Mouse (Mus musculus) ES-E14 (cell line): ENCODE results near the gene Mc1r. TPM values are rescaled to one million over a fixed set of nuclear protein-coding genes. Genes with fewer than 3 reads are reported as not detected.

ENCODE experiments used
- DNase-seq: peaks from one replicate; pipeline ENCODE4 v3.0.0-alpha.2; 2013; ENCODE audit warnings: low read depth, low spot score
- H3K27ac ChIP-seq: 2 replicates; pipeline ENCODE4 v1.5.1; 2012; ENCODE audit warnings: low read depth, mild to moderate bottlenecking, low read length, moderate library complexity, mixed read lengths; ENCODE audit not compliant: poor library complexity, insufficient read depth, severe bottlenecking
- H3K36me3 ChIP-seq: 2 replicates; pipeline ENCODE4 v1.6.1; 2012; ENCODE audit warnings: mild to moderate bottlenecking, low read length, moderate library complexity, mixed read lengths; ENCODE audit not compliant: control insufficient read depth, poor library complexity, insufficient read depth, severe bottlenecking
- H3K4me1 ChIP-seq, 2 experiments: fragments of 150-350 bp in 1 of 2; sonication (generic) in 1 of 2; 2 replicates each; pipeline ENCODE4 v1.6.1; 2012; ENCODE audit warnings: low read length in 2 of 2, mild to moderate bottlenecking in 1 of 2, mixed read lengths in 1 of 2; ENCODE audit not compliant: control insufficient read depth in 2 of 2, insufficient read depth in 2 of 2, poor library complexity in 1 of 2
- H3K4me3 ChIP-seq, 2 experiments: fragments of 150-350 bp in 1 of 2; sonication (generic) in 1 of 2; 2 replicates each; pipeline ENCODE4 v1.5.1; 2012; ENCODE audit warnings: low read length in 2 of 2, low read depth in 1 of 2, mild to moderate bottlenecking in 1 of 2, mixed read lengths in 1 of 2; ENCODE audit not compliant: insufficient read depth in 1 of 2, poor library complexity in 1 of 2, severe bottlenecking in 1 of 2
- H3K9ac ChIP-seq: 2 replicates; pipeline ENCODE4 v1.6.1; 2012; ENCODE audit warnings: low read depth, mild to moderate bottlenecking, low read length, mixed read lengths; ENCODE audit not compliant: poor library complexity, insufficient read depth, severe bottlenecking
- H3K9me3 ChIP-seq: fragments of 150-350 bp; sonication (generic); 2 replicates; pipeline ENCODE4 v1.6.1; 2012; ENCODE audit warnings: low read depth, mild to moderate bottlenecking, low read length; ENCODE audit not compliant: control insufficient read depth, insufficient read depth
- CHD2 ChIP-seq: IDR thresholded peaks from 2 replicates; pipeline ENCODE4 v1.6.1; 2014; ENCODE audit warnings: mild to moderate bottlenecking, low read depth, low read length, inconsistent platforms
- HCFC1 ChIP-seq: IDR thresholded peaks from 2 replicates; pipeline ENCODE4 v1.6.1; 2012; ENCODE audit warnings: low read length, inconsistent platforms, borderline replicate concordance; ENCODE audit not compliant: insufficient read depth
- MAFK ChIP-seq: IDR thresholded peaks from 2 replicates; pipeline ENCODE4 v1.6.1; 2014; ENCODE audit warnings: mild to moderate bottlenecking, low read depth, low read length, inconsistent platforms; ENCODE audit not compliant: insufficient read depth
- ZC3H11A ChIP-seq: IDR thresholded peaks from 2 replicates; pipeline ENCODE4 v1.6.1; 2012; ENCODE audit warnings: low read depth, mild to moderate bottlenecking, inconsistent platforms, low read length, borderline replicate concordance
- ZNF384 ChIP-seq: IDR thresholded peaks from 2 replicates; pipeline ENCODE4 v1.6.1; 2012; ENCODE audit warnings: low read depth, low read length, inconsistent platforms
- in situ Hi-C, 2 experiments: fragments of 600-800 bp; cut with MboI; formaldehyde crosslinking; loops; one replicate each; pipeline ENCODE4 v1.15.1; 2025; ENCODE audit warnings: low sequenced_read_pairs in 2 of 2, inconsistent platforms in 1 of 2; ENCODE audit not compliant: unreplicated experiment in 2 of 2
- total RNA-seq: library from RNA; depleted of rRNA; stranded (reverse); fragments of 300-350 nt; gene quantifications from 2 replicates; pipeline ENCODE4 v1.2.3, GENCODE M21; 2012; rRNA removed

Gene Mc1r
- 0.27 and 0.42 TPM in 2 replicates for total RNA-seq

DNA sequence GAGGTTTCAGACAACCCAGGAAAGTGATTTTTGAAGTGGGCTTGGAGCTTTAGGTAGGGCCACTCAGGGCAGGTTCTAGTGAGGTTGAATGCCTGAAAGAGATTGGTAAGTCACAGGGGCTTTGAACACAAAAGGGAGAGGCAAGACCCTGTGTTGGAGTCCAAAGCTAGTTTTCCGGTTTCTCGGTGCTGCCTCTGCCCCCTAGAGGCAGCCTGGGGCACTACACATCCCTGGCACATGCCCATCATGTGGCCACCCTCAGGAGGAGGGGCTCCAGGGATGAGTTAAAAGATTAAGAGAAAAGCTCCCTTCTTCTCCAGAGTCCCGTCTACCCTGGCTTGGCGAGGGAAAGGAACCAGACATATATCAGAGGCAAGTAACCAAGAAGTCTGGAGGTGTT, at the start of gene Mc1r:
Gene Mc1r, plus strand, starts transcription at position 322 of the 400 bp plus-strand sequence.
- H3K9me3 ChIP-seq, result no peaks in the 10 kb centered on the region
- no peak within 1 kb of the TSS for H3K9ac ChIP-seq
- TF ChIP-seq ZNF384 (no peak), MAFK (no peak), CHD2 (no peak), HCFC1 (no peak), ZC3H11A (no peak)
- H3K4me1 ChIP-seq, result peaks cover 2 to 6% of the 10 kb centered on the region in 2 experiments; a peak in 2 of 4 replicates
- no peak within 1 kb of the TSS for H3K27ac ChIP-seq
- peaks cover 2% of the 10 kb centered on the region; the same call in 1 of the 2 replicates for H3K36me3 ChIP-seq
- H3K4me3 ChIP-seq, result no peak within 1 kb of the TSS
- in situ Hi-C loops, result no loop called here
- peak; percentile 66 for DNase-seq

GRCm38 (mm10) chr8:123361082-123361739, 45.7 kb upstream of the Mc1r start:
- no peak for TF ChIP-seq HCFC1
- TF ChIP-seq MAFK, result no peak
- no peak for TF ChIP-seq CHD2
- peak; percentile 44; the same call in 1 of the 2 replicates for TF ChIP-seq ZC3H11A
- no peak for TF ChIP-seq ZNF384
- Histone ChIP-seq H3K27ac (no peak overlapping the region), H3K9me3 (no peaks in the 10 kb centered on the region), H3K36me3 (peaks cover 20% of the 10 kb centered on the region; the same call in 1 of the 2 replicates), H3K9ac (no peak overlapping the region), H3K4me1 (no peaks in the 10 kb centered on the region; a peak in 1 of 4 replicates), H3K4me3 (no peak overlapping the region)
- DNase-seq, result no peak
- in situ Hi-C loops, result no loop called here

- peak within 1 kb of the TSS; percentile 84 for H3K27ac ChIP-seq
- peak; percentile 94 for DNase-seq
- in situ Hi-C loops, result no loop called here
Observed at GRCm38 (mm10) chr8:123373403-123374238, 33.3 kb upstream of the Mc1r start, which contains the start of gene Tcf25. Gene Tcf25, plus strand, starts transcription at chr8:123373753.

GRCm38 (mm10) chr8:123374239-123374578, 32.7 kb upstream of the Mc1r start:
- Histone ChIP-seq H3K9me3 (no peaks in the 10 kb centered on the region), H3K36me3 (peaks cover 4% of the 10 kb centered on the region; the same call in 1 of the 2 replicates), H3K9ac (peak overlapping the region; percentile 88), H3K4me1 (peaks cover 3 to 27% of the 10 kb centered on the region in 2 experiments; a peak in 2 of 4 replicates), H3K4me3 (peak overlapping the region; percentile 72 to 86), H3K27ac (peak overlapping the region; percentile 84)
- TF ChIP-seq MAFK, result no peak
- TF ChIP-seq CHD2, result 0 out of 2 replicates have a peak, but pooled peaks have one; percentile 19
- in situ Hi-C loops, result no loop called here
- peak; percentile 95 for DNase-seq

More at GRCm38 (mm10) chr8:123373403-123374238, 33.3 kb upstream of the Mc1r start, which contains the start of gene Tcf25:
- H3K4me3 ChIP-seq, result peak within 1 kb of the TSS; percentile 72 to 86
- no peaks in the 10 kb centered on the region for H3K9me3 ChIP-seq
- peaks cover 3 to 27% of the 10 kb centered on the region in 2 experiments; a peak in 2 of 4 replicates for H3K4me1 ChIP-seq
- H3K36me3 ChIP-seq, result peaks cover 9% of the 10 kb centered on the region
- TF ChIP-seq HCFC1, result peak; percentile 77; the same call in 1 of the 2 replicates
- TF ChIP-seq CHD2, result peak; percentile 98
- no peak for TF ChIP-seq ZNF384
- H3K9ac ChIP-seq, result peak within 1 kb of the TSS; percentile 88
